Mouse (Mus musculus): ENCODE results near the gene Olfr684. TPM values are rescaled to one million over a fixed set of nuclear protein-coding genes. Genes with fewer than 3 reads are reported as not detected.

Gene Olfr684
- total RNA-seq (2014; rRNA removed) (not detected in 2 replicates), polyA plus RNA-seq (2012; rRNA removed) (not detected in 2 replicates)

- Histone ChIP-seq H3K9ac (ENCODE audit: low read depth, low read length) (no peak within 1 kb of the TSS), H3K4me3 (ENCODE audit: insufficient read depth, low read depth, low read length) (no peak within 1 kb of the TSS), H3K36me3 (ENCODE audit: control insufficient read depth, insufficient read depth, low read length) (no peaks in the 10 kb centered on the region), H3K27me3 (ENCODE audit: control insufficient read depth, insufficient read depth, low read length) (no peaks in the 10 kb centered on the region), H3K79me2 (ENCODE audit: control insufficient read depth, insufficient read depth, low read length) (no peaks in the 10 kb centered on the region), H3K27ac (replicated peaks; ENCODE audit: insufficient read depth, low read depth, low read length) (no peak within 1 kb of the TSS), H3K4me1 (ENCODE audit: control insufficient read depth, insufficient read depth, low read length) (no peaks in the 10 kb centered on the region)
- WGBS, result 46% methylated on average over 1 of the region's 1 CpGs
- no peak for DNase-seq (ENCODE audit: extremely low read depth, low read depth, low spot score)
- TF ChIP-seq POLR2A (IDR thresholded peaks at IDR 0.05; ENCODE audit: extremely low read depth, insufficient read depth, low read length), result no peak
- no peak for TF ChIP-seq CTCF (IDR thresholded peaks at IDR 0.05; ENCODE audit: low read depth, low read length)
Observed at GRCm38 (mm10) chr7:105163553-105163952, at the start of gene Olfr684. Gene Olfr684 (minus strand): TSS chr7:105163653.

GRCm38 (mm10) chr7:105207385-105207784 is 43.9 kb upstream of the Olfr684 start, which contains the start of gene Olfr686:
Gene Olfr686 (minus strand): TSS chr7:105207485.
- Histone ChIP-seq H3K79me2 (ENCODE audit: control insufficient read depth, insufficient read depth, low read length) (no peaks in the 10 kb centered on the region), H3K27ac (replicated peaks; ENCODE audit: insufficient read depth, low read depth, low read length) (no peak within 1 kb of the TSS), H3K9ac (ENCODE audit: low read depth, low read length) (no peak within 1 kb of the TSS), H3K4me1 (ENCODE audit: control insufficient read depth, insufficient read depth, low read length) (no peaks in the 10 kb centered on the region), H3K27me3 (ENCODE audit: control insufficient read depth, insufficient read depth, low read length) (no peaks in the 10 kb centered on the region), H3K36me3 (ENCODE audit: control insufficient read depth, insufficient read depth, low read length) (no peaks in the 10 kb centered on the region), H3K4me3 (ENCODE audit: insufficient read depth, low read depth, low read length) (no peak within 1 kb of the TSS)
- DNase-seq (ENCODE audit: extremely low read depth, low read depth, low spot score), result no peak
- no peak for TF ChIP-seq CTCF (IDR thresholded peaks at IDR 0.05; ENCODE audit: low read depth, low read length)
- no peak for TF ChIP-seq POLR2A (IDR thresholded peaks at IDR 0.05; ENCODE audit: extremely low read depth, insufficient read depth, low read length)

- no peaks in the 10 kb centered on the region for H3K27me3 ChIP-seq (ENCODE audit: control insufficient read depth, insufficient read depth, low read length)
- DNase-seq (ENCODE audit: extremely low read depth, low read depth, low spot score), result no peak
- WGBS, result 90% methylated on average over 1 of the region's 1 CpGs
- H3K9ac ChIP-seq (ENCODE audit: low read depth, low read length), result no peak within 1 kb of the TSS
- H3K79me2 ChIP-seq (ENCODE audit: control insufficient read depth, insufficient read depth, low read length), result no peaks in the 10 kb centered on the region
- TF ChIP-seq POLR2A (IDR thresholded peaks at IDR 0.05; ENCODE audit: extremely low read depth, insufficient read depth, low read length), result no peak
- TF ChIP-seq CTCF (IDR thresholded peaks at IDR 0.05; ENCODE audit: low read depth, low read length), result no peak
- H3K4me1 ChIP-seq (ENCODE audit: control insufficient read depth, insufficient read depth, low read length), result no peaks in the 10 kb centered on the region
- H3K27ac ChIP-seq (replicated peaks; ENCODE audit: insufficient read depth, low read depth, low read length), result no peak within 1 kb of the TSS
- no peak within 1 kb of the TSS for H3K4me3 ChIP-seq (ENCODE audit: insufficient read depth, low read depth, low read length)
- no peaks in the 10 kb centered on the region for H3K36me3 ChIP-seq (ENCODE audit: control insufficient read depth, insufficient read depth, low read length)
Observed at GRCm38 (mm10) chr7:105185912-105186311, 22.5 kb upstream of the Olfr684 start, which contains the start of gene Olfr685. Gene Olfr685 (minus strand): TSS chr7:105186012.

- TF ChIP-seq POLR2A (IDR thresholded peaks at IDR 0.05; ENCODE audit: extremely low read depth, insufficient read depth, low read length) (no peak), CTCF (IDR thresholded peaks at IDR 0.05; ENCODE audit: low read depth, low read length) (no peak)
- Histone ChIP-seq H3K79me2 (ENCODE audit: control insufficient read depth, insufficient read depth, low read length) (no peaks in the 10 kb centered on the region), H3K36me3 (ENCODE audit: control insufficient read depth, insufficient read depth, low read length) (no peaks in the 10 kb centered on the region), H3K27me3 (ENCODE audit: control insufficient read depth, insufficient read depth, low read length) (no peaks in the 10 kb centered on the region), H3K4me1 (ENCODE audit: control insufficient read depth, insufficient read depth, low read length) (no peaks in the 10 kb centered on the region), H3K27ac (replicated peaks; ENCODE audit: insufficient read depth, low read depth, low read length) (no peak overlapping the region), H3K9ac (ENCODE audit: low read depth, low read length) (no peak overlapping the region), H3K4me3 (ENCODE audit: insufficient read depth, low read depth, low read length) (no peak overlapping the region)
- no peak for DNase-seq (ENCODE audit: extremely low read depth, low read depth, low spot score)
- WGBS, result 42% methylated on average over 4 of the region's 4 CpGs
Observed at GRCm38 (mm10) chr7:105170773-105171172, 7.3 kb upstream of the Olfr684 start.

GRCm38 (mm10) chr7:105146912-105147311 is 16.5 kb downstream of the Olfr684 start, which contains the start of gene Olfr683:
Gene Olfr683 (minus strand): TSS chr7:105147012.
- TF ChIP-seq CTCF (IDR thresholded peaks at IDR 0.05; ENCODE audit: low read depth, low read length) (no peak), POLR2A (IDR thresholded peaks at IDR 0.05; ENCODE audit: extremely low read depth, insufficient read depth, low read length) (no peak)
- Histone ChIP-seq H3K4me1 (ENCODE audit: control insufficient read depth, insufficient read depth, low read length) (no peaks in the 10 kb centered on the region), H3K27ac (replicated peaks; ENCODE audit: insufficient read depth, low read depth, low read length) (no peak within 1 kb of the TSS), H3K36me3 (ENCODE audit: control insufficient read depth, insufficient read depth, low read length) (no peaks in the 10 kb centered on the region), H3K9ac (ENCODE audit: low read depth, low read length) (no peak within 1 kb of the TSS), H3K27me3 (ENCODE audit: control insufficient read depth, insufficient read depth, low read length) (no peaks in the 10 kb centered on the region), H3K4me3 (ENCODE audit: insufficient read depth, low read depth, low read length) (no peak within 1 kb of the TSS), H3K79me2 (ENCODE audit: control insufficient read depth, insufficient read depth, low read length) (no peaks in the 10 kb centered on the region)
- DNase-seq (ENCODE audit: extremely low read depth, low read depth, low spot score), result no peak
- 43% methylated on average over 1 of the region's 1 CpGs for WGBS

- no peak overlapping the region for H3K9ac ChIP-seq (ENCODE audit: low read depth, low read length)
- H3K4me1 ChIP-seq (ENCODE audit: control insufficient read depth, insufficient read depth, low read length), result no peaks in the 10 kb centered on the region
- H3K36me3 ChIP-seq (ENCODE audit: control insufficient read depth, insufficient read depth, low read length), result no peaks in the 10 kb centered on the region
- no peaks in the 10 kb centered on the region for H3K79me2 ChIP-seq (ENCODE audit: control insufficient read depth, insufficient read depth, low read length)
- no peak for TF ChIP-seq CTCF (IDR thresholded peaks at IDR 0.05; ENCODE audit: low read depth, low read length)
- no peak for TF ChIP-seq POLR2A (IDR thresholded peaks at IDR 0.05; ENCODE audit: extremely low read depth, insufficient read depth, low read length)
- no peaks in the 10 kb centered on the region for H3K27me3 ChIP-seq (ENCODE audit: control insufficient read depth, insufficient read depth, low read length)
- H3K4me3 ChIP-seq (ENCODE audit: insufficient read depth, low read depth, low read length), result no peak overlapping the region
- 68% methylated on average over 2 of the region's 2 CpGs for WGBS
- DNase-seq (ENCODE audit: extremely low read depth, low read depth, low spot score), result no peak
- H3K27ac ChIP-seq (replicated peaks; ENCODE audit: insufficient read depth, low read depth, low read length), result no peak overlapping the region
Observed at GRCm38 (mm10) chr7:105141275-105141674, 22.2 kb downstream of the Olfr684 start.
